Mouse (Mus musculus) heart, embryonic 15.5 days (tissue): ENCODE results near the gene Ncoa7. TPM values are rescaled to one million over a fixed set of nuclear protein-coding genes. Genes with fewer than 3 reads are reported as not detected.
"Not testable (repeated sequence)": the region's sequence is repeated elsewhere in the genome, so short reads cannot be mapped to it uniquely, and the experiment has no call there.

ENCODE experiments used
- ATAC-seq: fragments of 200-750 bp; cut with Nextera tagmentation; replicated peaks from 2 replicates; pipeline ENCODE4 v1.8.0; 2017; ENCODE audit warnings: low read depth, moderate TSS enrichment; ENCODE audit not compliant: insufficient number of reproducible peaks, insufficient read depth, low FRiP score
- H3K27ac ChIP-seq: fragments of 300-500 bp; sonication (generic); 2 replicates; pipeline ENCODE4 v1.5.1; 2015; ENCODE audit warnings: mild to moderate bottlenecking, inconsistent platforms
- H3K27me3 ChIP-seq: fragments of 300-500 bp; sonication (generic); 2 replicates; pipeline ENCODE4 v1.6.1; 2015; ENCODE audit warnings: inconsistent platforms
- H3K36me3 ChIP-seq: fragments of 300-500 bp; sonication (generic); 2 replicates; pipeline ENCODE4 v1.6.1; 2015; ENCODE audit warnings: mild to moderate bottlenecking, inconsistent platforms
- H3K4me1 ChIP-seq: fragments of 300-500 bp; sonication (generic); replicated peaks from 2 replicates; pipeline ENCODE4 v1.6.1; 2015; ENCODE audit warnings: inconsistent platforms
- H3K4me2 ChIP-seq: fragments of 300-500 bp; sonication (generic); 2 replicates; pipeline ENCODE4 v1.6.1; 2015; ENCODE audit warnings: inconsistent platforms, mild to moderate bottlenecking, moderate library complexity
- H3K4me3 ChIP-seq: fragments of 300-500 bp; sonication (generic); 2 replicates; pipeline ENCODE4 v1.5.1; 2015; ENCODE audit warnings: mild to moderate bottlenecking, inconsistent platforms
- H3K9ac ChIP-seq: fragments of 300-500 bp; sonication (generic); 2 replicates; pipeline ENCODE4 v1.6.1; 2015; ENCODE audit warnings: mild to moderate bottlenecking, inconsistent platforms
- H3K9me3 ChIP-seq: fragments of 300-500 bp; sonication (generic); replicated peaks from 2 replicates; pipeline ENCODE4 v1.6.1; 2016; ENCODE audit warnings: inconsistent platforms
- WGBS: fragments of 180-500 bp; shearing (Covaris S2); methylation state at CpG from one replicate; pipeline ENCODE4 v1.1.7; 2015; ENCODE audit warnings: mixed read lengths; 5-methylcytosine and 5-hydroxymethylcytosine counted together
- polyA plus RNA-seq: library from polyadenylated mRNA; unstranded; fragments of >200 nt; fragmentation: Nextera tagmentation; extraction: Ambion mirVana; gene quantifications from 2 replicates; pipeline ENCODE4 v1.2.1, GENCODE M21; 2015

Gene Ncoa7
- polyA plus RNA-seq, 1 experiment from 2014 or later = 7.7 TPM

GRCm38 (mm10) chr10:30786103-30786754 is 16.9 kb downstream of the Ncoa7 start:
- no peak overlapping the region for H3K27ac ChIP-seq
- peaks cover 5% of the 10 kb centered on the region; the same call in 1 of the 2 replicates for H3K4me1 ChIP-seq
- ATAC-seq = no peak
- H3K4me2 ChIP-seq = no peak overlapping the region
- no peak overlapping the region for H3K4me3 ChIP-seq
- no peaks in the 10 kb centered on the region for H3K9me3 ChIP-seq
- H3K9ac ChIP-seq = no peak overlapping the region
- H3K36me3 ChIP-seq = no peaks in the 10 kb centered on the region
- 78% methylated on average over 5 of the region's 5 CpGs for WGBS
- H3K27me3 ChIP-seq = no peaks in the 10 kb centered on the region

GRCm38 (mm10) chr10:30780921-30781320 is 22.2 kb downstream of the Ncoa7 start:
- H3K4me2 ChIP-seq, H3K9me3 ChIP-seq, H3K4me3 ChIP-seq, ATAC-seq, H3K36me3 ChIP-seq, H3K27me3 ChIP-seq, H3K27ac ChIP-seq, H3K9ac ChIP-seq, H3K4me1 ChIP-seq: not testable (repeated sequence)
- WGBS = 91% methylated on average over 9 of the region's 9 CpGs

GRCm38 (mm10) chr10:30778240-30778639 is 24.9 kb downstream of the Ncoa7 start:
- Histone ChIP-seq H3K9ac (no peak overlapping the region), H3K4me2 (no peak overlapping the region), H3K27ac (no peak overlapping the region), H3K4me3 (no peak overlapping the region), H3K4me1 (peaks cover 6% of the 10 kb centered on the region), H3K27me3 (no peaks in the 10 kb centered on the region), H3K36me3 (no peaks in the 10 kb centered on the region), H3K9me3 (no peaks in the 10 kb centered on the region)
- WGBS = 26% methylated on average over 3 of the region's 3 CpGs
- no peak; the same call in 1 of the 2 replicates for ATAC-seq

GRCm38 (mm10) chr10:30775987-30776386 is 27.1 kb downstream of the Ncoa7 start:
- Histone ChIP-seq H3K4me3 (no peak overlapping the region), H3K4me2 (no peak overlapping the region), H3K9ac (no peak overlapping the region), H3K9me3 (no peaks in the 10 kb centered on the region), H3K36me3 (no peaks in the 10 kb centered on the region), H3K27me3 (no peaks in the 10 kb centered on the region), H3K27ac (no peak overlapping the region), H3K4me1 (peaks cover 6% of the 10 kb centered on the region)
- WGBS = 88% methylated on average over 2 of the region's 2 CpGs
- ATAC-seq = 0 out of 2 replicates have a peak, but pooled peaks have one; percentile 35

- Histone ChIP-seq H3K4me1 (peaks cover 6% of the 10 kb centered on the region), H3K27ac (no peak overlapping the region), H3K27me3 (no peaks in the 10 kb centered on the region), H3K9ac (no peak overlapping the region), H3K9me3 (no peaks in the 10 kb centered on the region), H3K4me3 (no peak overlapping the region), H3K4me2 (no peak overlapping the region), H3K36me3 (no peaks in the 10 kb centered on the region)
- ATAC-seq = no peak
- 76% methylated on average over 5 of the region's 5 CpGs for WGBS
Measured at GRCm38 (mm10) chr10:30775568-30775967, 27.6 kb downstream of the Ncoa7 start.

- Histone ChIP-seq H3K4me2 (no peak overlapping the region), H3K27me3 (no peaks in the 10 kb centered on the region), H3K27ac (no peak overlapping the region), H3K4me3 (no peak overlapping the region), H3K4me1 (peaks cover 6% of the 10 kb centered on the region), H3K36me3 (no peaks in the 10 kb centered on the region), H3K9ac (no peak overlapping the region), H3K9me3 (no peaks in the 10 kb centered on the region)
- WGBS = 82% methylated on average over 2 of the region's 2 CpGs
- no peak for ATAC-seq
Measured at GRCm38 (mm10) chr10:30774396-30774795, 28.7 kb downstream of the Ncoa7 start.

- H3K4me1 ChIP-seq = peaks cover 2% of the 10 kb centered on the region
- 86% methylated on average over 5 of the region's 5 CpGs for WGBS
- no peaks in the 10 kb centered on the region for H3K27me3 ChIP-seq
- no peak overlapping the region for H3K27ac ChIP-seq
- ATAC-seq = no peak
- no peaks in the 10 kb centered on the region for H3K9me3 ChIP-seq
- H3K4me2 ChIP-seq = no peak overlapping the region
- H3K9ac ChIP-seq = no peak overlapping the region
- no peak overlapping the region for H3K4me3 ChIP-seq
- no peaks in the 10 kb centered on the region for H3K36me3 ChIP-seq
Measured at GRCm38 (mm10) chr10:30773181-30773580, 29.9 kb downstream of the Ncoa7 start.

GRCm38 (mm10) chr10:30771417-30772158 is 31.5 kb downstream of the Ncoa7 start:
- Histone ChIP-seq H3K4me3 (no peak overlapping the region), H3K9ac (no peak overlapping the region), H3K4me2 (no peak overlapping the region), H3K27ac (no peak overlapping the region), H3K27me3 (no peaks in the 10 kb centered on the region), H3K9me3 (no peaks in the 10 kb centered on the region), H3K36me3 (no peaks in the 10 kb centered on the region), H3K4me1 (no peaks in the 10 kb centered on the region)
- ATAC-seq = no peak
- 73% methylated on average over 5 of the region's 5 CpGs for WGBS

GRCm38 (mm10) chr10:30768820-30769219 is 34.3 kb downstream of the Ncoa7 start:
- Histone ChIP-seq H3K4me1 (no peaks in the 10 kb centered on the region), H3K27ac (no peak overlapping the region), H3K9me3 (no peaks in the 10 kb centered on the region), H3K36me3 (no peaks in the 10 kb centered on the region), H3K4me2 (no peak overlapping the region), H3K27me3 (no peaks in the 10 kb centered on the region), H3K4me3 (no peak overlapping the region), H3K9ac (no peak overlapping the region)
- 79% methylated on average over 1 of the region's 1 CpGs for WGBS
- ATAC-seq = no peak

- Histone ChIP-seq H3K27ac (no peak overlapping the region), H3K36me3 (no peaks in the 10 kb centered on the region), H3K4me1 (peaks cover under 1% of the 10 kb centered on the region; the same call in 1 of the 2 replicates), H3K4me2 (no peak overlapping the region), H3K9ac (no peak overlapping the region), H3K27me3 (no peaks in the 10 kb centered on the region), H3K9me3 (no peaks in the 10 kb centered on the region), H3K4me3 (no peak overlapping the region)
- ATAC-seq = no peak
- WGBS = 81% methylated on average over 3 of the region's 3 CpGs
Measured at GRCm38 (mm10) chr10:30768250-30768649, 34.9 kb downstream of the Ncoa7 start.

- Histone ChIP-seq H3K9me3 (no peaks in the 10 kb centered on the region), H3K4me3 (no peak overlapping the region), H3K36me3 (no peaks in the 10 kb centered on the region), H3K27me3 (no peaks in the 10 kb centered on the region), H3K4me2 (no peak overlapping the region), H3K4me1 (peaks cover 2% of the 10 kb centered on the region; the same call in 1 of the 2 replicates), H3K9ac (no peak overlapping the region), H3K27ac (no peak overlapping the region)
- ATAC-seq = peak; percentile 64; the same call in 1 of the 2 replicates
- WGBS = 47% methylated on average over 8 of the region's 8 CpGs
Measured at GRCm38 (mm10) chr10:30763179-30763770, 39.9 kb downstream of the Ncoa7 start.
